Mouse (Mus musculus) spleen, adult 2 months (tissue): ENCODE results near the gene Gm26558.

Experiments
- CTCF ChIP-seq: fragments of 200-500 bp; IDR thresholded peaks from 2 replicates; pipeline ENCODE4 v1.5.1; 2011; ENCODE audit warnings: mild to moderate bottlenecking, inconsistent platforms; ENCODE audit not compliant: insufficient read depth, insufficient read length, insufficient replicate concordance; ENCODE audit errors: extremely low read depth
- POLR2A ChIP-seq: fragments of 200-500 bp; IDR thresholded peaks from 2 replicates; pipeline ENCODE4 v1.6.1; 2011; ENCODE audit warnings: low read depth, low read length, inconsistent platforms

DNA sequence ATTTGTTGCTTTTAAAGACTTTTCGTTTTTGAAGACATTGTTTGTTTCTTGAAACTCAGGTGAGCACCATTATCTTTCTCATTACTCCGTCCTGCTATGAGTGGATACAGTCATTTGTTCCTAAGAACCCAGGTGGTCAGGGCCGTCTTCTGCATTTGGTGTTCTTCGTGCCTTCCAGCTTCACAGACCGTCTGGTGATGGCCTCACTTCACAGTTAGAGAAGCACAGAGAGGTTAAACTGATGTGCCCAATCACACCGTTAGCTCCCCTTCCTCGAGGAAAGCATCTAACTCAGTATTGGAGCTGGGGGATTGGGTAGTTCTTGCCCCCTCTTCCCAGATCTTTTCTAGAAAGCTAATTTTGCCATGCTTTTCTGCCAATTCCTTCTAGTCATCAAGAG, 5.1 kb upstream of the Gm26558 start:
- no peak for TF ChIP-seq POLR2A
- no peak for TF ChIP-seq CTCF
